Mouse (Mus musculus): ENCODE results near the gene Dnajc4. TPM values are rescaled to one million over a fixed set of nuclear protein-coding genes. Genes with fewer than 3 reads are reported as not detected.

The Dnajc4 gene
- polyA plus RNA-seq, 1 experiment: 12.2 TPM

- H3K4me3 ChIP-seq (ENCODE audit: insufficient read depth, poor library complexity, severe bottlenecking): no peak overlapping the region
- H3K27me3 ChIP-seq (ENCODE audit: control insufficient read depth, insufficient read depth, insufficient read length): no peaks in the 10 kb centered on the region
- peaks cover 27% of the 10 kb centered on the region for H3K36me3 ChIP-seq (ENCODE audit: control insufficient read depth, insufficient read depth)
- no peak overlapping the region for H3ac ChIP-seq (ENCODE audit: control insufficient read depth, insufficient read length, low read depth)
- no peak for TF ChIP-seq CTCF (IDR thresholded peaks at IDR 0.05; ENCODE audit: control insufficient read depth, insufficient read depth, insufficient read length)
- H3K79me2 ChIP-seq (ENCODE audit: control insufficient read depth, insufficient read depth): peaks cover 27% of the 10 kb centered on the region
- peaks cover 3% of the 10 kb centered on the region for H3K79me3 ChIP-seq (ENCODE audit: low read depth)
These were observed 8.8 kb downstream of the Dnajc4 start for GRCm38 (mm10) chr19:6983621-6984020.

GRCm38 (mm10) chr19:6981465-6981864, 10.9 kb downstream of the Dnajc4 start:
- Histone ChIP-seq H3K4me3 (ENCODE audit: insufficient read depth, poor library complexity, severe bottlenecking) (no peak overlapping the region), H3K79me3 (ENCODE audit: low read depth) (peaks cover 22% of the 10 kb centered on the region), H3ac (ENCODE audit: control insufficient read depth, insufficient read length, low read depth) (no peak overlapping the region), H3K36me3 (ENCODE audit: control insufficient read depth, insufficient read depth) (peaks cover 49% of the 10 kb centered on the region), H3K27me3 (ENCODE audit: control insufficient read depth, insufficient read depth, insufficient read length) (no peaks in the 10 kb centered on the region), H3K79me2 (ENCODE audit: control insufficient read depth, insufficient read depth) (peaks cover 46% of the 10 kb centered on the region)
- TF ChIP-seq MYOD1 (IDR thresholded peaks at IDR 0.05; ENCODE audit: control insufficient read depth, insufficient read length, low read depth) (no peak), CTCF (IDR thresholded peaks at IDR 0.05; ENCODE audit: control insufficient read depth, insufficient read depth, insufficient read length) (no peak), USF1 (IDR thresholded peaks at IDR 0.05; ENCODE audit: low read depth) (no peak), CEBPB (IDR thresholded peaks at IDR 0.05; ENCODE audit: low read depth) (no peak), MAX (IDR thresholded peaks at IDR 0.05) (no peak), FOSL1 (IDR thresholded peaks at IDR 0.05; ENCODE audit: insufficient read depth, low read length, poor library complexity, severe bottlenecking) (no peak), MYOG (IDR thresholded peaks at IDR 0.05; ENCODE audit: control insufficient read depth, extremely low read depth, insufficient read length) (no peak)

GRCm38 (mm10) chr19:6980381-6981093, 11.8 kb downstream of the Dnajc4 start, which contains the start of gene Fkbp2:
Gene Fkbp2, minus strand, starts transcription at chr19:6980501.
- H3ac ChIP-seq (ENCODE audit: control insufficient read depth, insufficient read length, low read depth): peak within 1 kb of the TSS; percentile 81
- peaks cover 46% of the 10 kb centered on the region for H3K79me2 ChIP-seq (ENCODE audit: control insufficient read depth, insufficient read depth)
- H3K36me3 ChIP-seq (ENCODE audit: control insufficient read depth, insufficient read depth): peaks cover 51% of the 10 kb centered on the region
- TF ChIP-seq MAX (IDR thresholded peaks at IDR 0.05) (peak; percentile 14), MYOG (IDR thresholded peaks at IDR 0.05; ENCODE audit: control insufficient read depth, extremely low read depth, insufficient read length) (no peak)
- H3K4me3 ChIP-seq (ENCODE audit: insufficient read depth, poor library complexity, severe bottlenecking): peak within 1 kb of the TSS; percentile 65
- peaks cover 29% of the 10 kb centered on the region for H3K79me3 ChIP-seq (ENCODE audit: low read depth)
- H3K27me3 ChIP-seq (ENCODE audit: control insufficient read depth, insufficient read depth, insufficient read length): no peaks in the 10 kb centered on the region

GRCm38 (mm10) chr19:6979486-6980380, 12.6 kb downstream of the Dnajc4 start:
- H3K4me3 ChIP-seq (ENCODE audit: insufficient read depth, poor library complexity, severe bottlenecking): peak overlapping the region; percentile 65

GRCm38 (mm10) chr19:6979001-6979479, 13.3 kb downstream of the Dnajc4 start:
- Histone ChIP-seq H3K27me3 (ENCODE audit: control insufficient read depth, insufficient read depth, insufficient read length) (no peaks in the 10 kb centered on the region), H3K36me3 (ENCODE audit: control insufficient read depth, insufficient read depth) (peaks cover 48% of the 10 kb centered on the region), H3K79me3 (ENCODE audit: low read depth) (peaks cover 31% of the 10 kb centered on the region), H3K4me3 (ENCODE audit: insufficient read depth, poor library complexity, severe bottlenecking) (peak overlapping the region; percentile 37), H3ac (ENCODE audit: control insufficient read depth, insufficient read length, low read depth) (peak overlapping the region; percentile 74), H3K79me2 (ENCODE audit: control insufficient read depth, insufficient read depth) (peaks cover 52% of the 10 kb centered on the region)
- TF ChIP-seq USF1 (IDR thresholded peaks at IDR 0.05; ENCODE audit: low read depth): no peak
- TF ChIP-seq MYOG (IDR thresholded peaks at IDR 0.05; ENCODE audit: control insufficient read depth, extremely low read depth, insufficient read length): no peak
- no peak for TF ChIP-seq CTCF (IDR thresholded peaks at IDR 0.05; ENCODE audit: control insufficient read depth, insufficient read depth, insufficient read length)
- no peak for TF ChIP-seq FOSL1 (IDR thresholded peaks at IDR 0.05; ENCODE audit: insufficient read depth, low read length, poor library complexity, severe bottlenecking)

More at GRCm38 (mm10) chr19:6979486-6980380, 12.6 kb downstream of the Dnajc4 start:
- H3K79me3 ChIP-seq (ENCODE audit: low read depth): peaks cover 31% of the 10 kb centered on the region
- peaks cover 52% of the 10 kb centered on the region for H3K79me2 ChIP-seq (ENCODE audit: control insufficient read depth, insufficient read depth)
- H3ac ChIP-seq (ENCODE audit: control insufficient read depth, insufficient read length, low read depth): peak overlapping the region; percentile 81
- peaks cover 51% of the 10 kb centered on the region for H3K36me3 ChIP-seq (ENCODE audit: control insufficient read depth, insufficient read depth)
- no peaks in the 10 kb centered on the region for H3K27me3 ChIP-seq (ENCODE audit: control insufficient read depth, insufficient read depth, insufficient read length)
- no peak for TF ChIP-seq MYOD1 (IDR thresholded peaks at IDR 0.05; ENCODE audit: control insufficient read depth, insufficient read length, low read depth)
- peak; percentile 83 for TF ChIP-seq CTCF (IDR thresholded peaks at IDR 0.05; ENCODE audit: control insufficient read depth, insufficient read depth, insufficient read length)

- Histone ChIP-seq H3K36me3 (ENCODE audit: control insufficient read depth, insufficient read depth) (peaks cover 44% of the 10 kb centered on the region), H3K27me3 (ENCODE audit: control insufficient read depth, insufficient read depth, insufficient read length) (no peaks in the 10 kb centered on the region), H3ac (ENCODE audit: control insufficient read depth, insufficient read length, low read depth) (peak overlapping the region; percentile 74), H3K4me3 (ENCODE audit: insufficient read depth, poor library complexity, severe bottlenecking) (peak overlapping the region; percentile 37), H3K79me3 (ENCODE audit: low read depth) (peaks cover 31% of the 10 kb centered on the region), H3K79me2 (ENCODE audit: control insufficient read depth, insufficient read depth) (peaks cover 52% of the 10 kb centered on the region)
- TF ChIP-seq USF1 (IDR thresholded peaks at IDR 0.05; ENCODE audit: low read depth): no peak
- no peak for TF ChIP-seq CTCF (IDR thresholded peaks at IDR 0.05; ENCODE audit: control insufficient read depth, insufficient read depth, insufficient read length)
- no peak for TF ChIP-seq FOSL1 (IDR thresholded peaks at IDR 0.05; ENCODE audit: insufficient read depth, low read length, poor library complexity, severe bottlenecking)
These were observed 13.8 kb downstream of the Dnajc4 start for GRCm38 (mm10) chr19:6978639-6978974.

All from C2C12 (cell line).